Mouse (Mus musculus) adrenal gland, postnatal 10 days (tissue): Measurements from ENCODE around the gene Slc26a8. TPM values are rescaled to one million over a fixed set of nuclear protein-coding genes. Genes with fewer than 3 reads are reported as not detected.

Source experiments
- DNase-seq: peaks from one replicate; pipeline ENCODE4 v3.0.0; 2021; ENCODE audit warnings: mixed read lengths
- total RNA-seq, 2 experiments: library from RNA; stranded (reverse); gene quantifications; 2 replicates each; pipeline ENCODE4 v1.2.3; 2021

The Slc26a8 gene
- total RNA-seq, 2 experiments from 2014 or later: 1.4 to 4.7 TPM

DNA sequence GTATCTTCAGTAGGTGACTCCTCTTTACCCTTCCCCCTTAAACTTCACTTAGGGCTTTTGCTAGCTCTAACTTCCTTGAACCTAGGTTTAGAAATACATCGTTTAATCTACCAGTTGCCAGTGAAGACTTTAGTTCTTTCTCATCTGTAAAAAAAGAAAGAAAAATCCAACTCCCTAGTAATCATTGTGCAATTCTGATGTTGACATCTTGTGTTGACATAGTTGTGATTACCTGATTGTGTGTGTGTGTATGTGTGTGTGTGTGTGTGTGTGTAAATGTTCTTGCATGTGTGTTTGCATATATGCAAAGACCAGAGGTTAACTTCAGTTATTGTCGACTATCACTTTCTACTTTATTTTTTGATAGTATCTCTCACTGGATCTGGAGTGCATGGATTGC is 8.6 kb upstream of the Slc26a8 start:
- DNase-seq: no peak

DNA sequence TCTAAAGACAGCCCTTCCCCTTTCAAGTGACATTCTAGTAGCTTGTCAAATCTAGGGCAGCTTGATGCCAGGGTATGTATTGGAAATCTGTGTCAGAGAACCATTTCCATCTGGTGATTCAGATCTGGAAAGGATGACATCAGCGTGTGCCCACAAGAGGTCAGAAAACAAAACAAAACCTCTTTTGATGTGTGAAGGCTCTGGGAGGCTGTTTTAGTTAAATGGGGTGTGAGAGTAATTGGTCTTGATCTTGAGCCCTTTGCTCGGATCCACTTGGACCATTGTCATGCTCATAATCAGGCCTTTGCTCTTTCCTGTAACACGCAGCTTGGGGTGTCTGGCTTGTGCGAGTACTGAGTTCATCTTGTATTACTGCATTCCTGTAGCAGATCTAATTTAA is 8.2 kb upstream of the Slc26a8 start:
- peak; percentile 19 for DNase-seq

DNA sequence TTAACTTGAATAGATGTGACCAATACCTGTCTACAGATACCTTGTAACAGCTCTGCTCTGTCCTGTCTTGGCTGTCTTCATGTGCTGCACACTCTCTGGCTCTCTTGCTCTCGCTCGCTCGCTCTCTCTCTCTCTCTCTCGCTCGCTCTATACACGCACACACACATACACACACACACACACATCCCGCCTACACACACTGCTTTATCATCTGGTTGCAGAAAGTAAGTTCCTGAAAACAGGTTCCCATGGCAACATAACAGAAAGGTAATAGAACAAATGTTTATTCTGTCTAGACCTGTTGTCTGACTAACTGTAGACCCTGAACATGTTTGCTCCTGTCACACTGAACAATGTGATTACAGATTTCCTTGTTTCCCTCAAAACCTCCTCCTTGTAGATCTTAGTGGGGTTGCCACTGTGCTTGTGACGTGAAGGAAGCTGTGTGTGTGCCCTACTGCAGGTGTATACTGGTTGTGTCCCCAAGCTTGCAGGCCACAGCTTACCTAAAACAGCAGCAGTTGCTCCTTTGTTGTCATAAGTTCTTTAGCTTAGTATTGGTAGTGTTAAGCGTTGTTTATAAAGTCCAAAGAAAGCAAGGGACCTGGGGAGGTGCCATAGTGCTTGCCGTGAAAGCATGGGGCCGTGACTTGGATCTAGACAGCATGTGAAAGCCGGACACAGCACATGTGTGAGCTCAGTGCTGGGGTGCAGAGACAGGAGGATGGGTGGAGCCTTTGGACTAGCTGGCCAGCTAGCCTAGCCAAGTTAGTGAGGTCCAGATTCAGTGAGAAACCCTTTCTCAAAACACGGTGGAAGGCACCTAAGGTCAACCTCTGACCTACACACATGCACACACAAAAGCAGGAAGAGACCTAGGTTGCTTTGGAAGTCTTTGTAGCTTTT is 7.5 kb upstream of the Slc26a8 start:
- peak; percentile 26 for DNase-seq

DNA sequence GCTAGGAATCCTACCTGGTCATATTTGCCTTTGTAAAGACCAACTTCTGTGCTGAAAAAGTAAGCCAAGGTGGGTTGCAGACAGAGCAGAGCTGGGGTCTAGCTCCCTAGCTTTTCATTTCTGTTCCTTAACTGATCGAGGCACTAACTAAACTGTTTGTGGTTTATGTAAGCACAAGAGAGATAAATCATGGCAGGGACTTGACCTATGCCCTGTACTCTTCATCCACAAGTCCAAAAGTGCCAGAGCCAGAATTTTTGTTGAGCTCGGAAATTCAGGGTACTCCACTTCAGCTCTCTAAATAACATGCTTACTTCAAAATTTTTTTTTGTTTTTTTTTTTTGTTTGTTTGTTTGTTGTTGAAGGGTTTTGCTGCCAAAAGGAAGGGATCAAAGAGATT is 6.6 kb upstream of the Slc26a8 start:
- no peak for DNase-seq

DNA sequence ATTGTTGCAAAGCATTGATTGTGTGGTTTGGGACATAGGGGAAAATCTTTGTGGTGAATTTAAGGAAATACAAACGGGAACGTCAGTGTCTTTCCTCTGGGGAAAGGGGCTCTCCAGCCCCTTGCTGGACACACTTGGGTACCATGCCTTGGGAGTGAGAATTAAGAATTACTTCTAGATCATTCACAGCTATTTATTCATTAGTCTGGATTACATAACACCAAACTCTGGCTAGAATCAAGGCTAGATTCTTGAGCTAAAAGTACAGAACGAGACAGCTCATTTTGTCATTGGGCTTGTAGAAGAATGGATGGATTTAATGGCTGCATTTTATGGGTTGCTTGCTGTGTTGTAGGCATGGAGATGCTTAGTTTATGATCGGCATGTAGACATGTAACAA is 4.8 kb upstream of the Slc26a8 start:
- DNase-seq: no peak

DNA sequence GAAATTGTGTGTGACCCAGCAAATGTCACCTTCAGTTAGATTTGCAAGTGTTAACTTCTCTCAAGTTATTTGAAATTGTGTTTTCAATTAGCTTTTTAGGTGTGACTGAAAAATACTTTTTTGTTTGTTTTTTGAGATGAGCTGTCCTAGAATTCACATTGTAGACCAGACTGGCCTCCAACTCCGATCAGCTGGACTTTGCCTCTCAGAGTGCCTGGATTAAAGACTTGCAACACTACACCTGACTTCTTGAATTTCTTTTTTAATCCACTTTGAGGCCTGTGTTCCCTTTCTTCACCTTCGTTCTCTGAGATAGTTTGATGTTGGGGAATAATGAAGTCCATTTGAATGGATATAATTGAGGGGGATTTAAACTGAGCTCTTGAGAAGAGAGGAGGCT is 4.0 kb upstream of the Slc26a8 start:
- DNase-seq: no peak

DNA sequence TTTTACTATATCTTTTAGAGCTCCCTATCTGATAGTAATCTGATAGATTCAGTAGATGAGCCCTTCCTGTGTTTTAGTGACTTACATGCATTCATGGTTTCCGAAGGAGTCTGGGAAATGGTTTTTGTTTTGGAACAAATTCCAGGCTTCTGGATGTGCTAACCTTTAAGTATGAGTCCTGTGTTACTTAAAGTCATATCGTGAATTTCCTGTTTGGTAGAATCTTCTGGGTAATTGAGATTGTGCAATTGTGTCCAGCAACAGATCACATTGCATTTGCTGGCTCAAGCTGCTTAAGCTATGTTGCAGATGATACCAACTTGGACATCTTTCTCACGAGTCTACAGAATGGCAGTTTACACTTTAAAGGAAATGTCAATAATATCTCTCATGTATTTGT is 3.1 kb upstream of the Slc26a8 start:
- DNase-seq: no peak

DNA sequence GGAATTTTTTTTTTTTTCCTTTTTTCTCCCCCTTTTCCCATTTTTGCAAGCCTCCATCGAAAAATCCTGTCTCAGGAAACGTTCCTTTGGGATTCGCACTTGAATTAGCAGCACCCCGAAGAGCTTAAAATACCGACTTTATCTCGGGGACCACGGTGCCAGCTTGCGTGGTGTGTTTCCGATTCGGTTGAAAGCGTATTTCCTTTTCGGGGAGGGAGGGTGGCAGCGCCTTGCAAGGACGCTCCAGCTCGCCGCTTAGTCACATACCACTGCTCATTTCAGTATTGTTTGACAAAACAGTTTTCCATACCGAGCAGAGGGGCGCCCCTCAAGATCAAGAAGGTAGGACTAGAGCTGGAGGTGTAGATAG is 2.3 kb upstream of the Slc26a8 start:
- peak; percentile 75 for DNase-seq

DNA sequence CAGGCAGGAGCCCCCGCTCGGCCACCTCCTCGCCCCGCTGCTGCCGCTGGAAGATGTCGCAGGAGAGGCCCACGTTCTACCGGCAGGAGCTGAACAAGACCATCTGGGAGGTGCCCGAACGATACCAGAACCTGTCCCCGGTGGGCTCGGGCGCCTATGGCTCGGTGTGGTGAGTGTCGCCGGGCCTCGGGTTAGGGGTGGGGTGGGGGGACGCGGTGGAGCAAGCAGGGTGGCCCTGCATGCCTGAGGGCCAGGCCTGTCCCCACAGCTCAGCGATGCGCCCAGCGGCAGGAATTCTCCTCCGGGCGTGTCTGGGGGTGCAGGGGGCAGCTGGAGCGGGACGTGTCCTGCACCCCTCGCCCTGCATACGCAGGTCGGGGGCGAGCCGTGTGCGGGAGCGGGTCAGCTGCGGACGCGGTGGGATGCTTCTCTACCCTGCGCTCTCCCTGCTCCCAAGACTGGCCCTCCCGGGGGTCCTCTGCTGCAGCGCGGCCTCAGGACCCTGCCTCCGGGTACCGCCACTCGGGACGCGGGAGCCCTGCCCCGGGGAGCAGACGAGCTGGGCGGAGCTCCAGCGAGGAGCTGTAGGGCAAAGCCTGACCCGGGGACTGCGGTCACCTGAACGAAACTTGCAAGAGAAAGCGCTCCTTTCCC is 1.8 kb upstream of the Slc26a8 start:
- DNase-seq: peak; percentile 75

DNA sequence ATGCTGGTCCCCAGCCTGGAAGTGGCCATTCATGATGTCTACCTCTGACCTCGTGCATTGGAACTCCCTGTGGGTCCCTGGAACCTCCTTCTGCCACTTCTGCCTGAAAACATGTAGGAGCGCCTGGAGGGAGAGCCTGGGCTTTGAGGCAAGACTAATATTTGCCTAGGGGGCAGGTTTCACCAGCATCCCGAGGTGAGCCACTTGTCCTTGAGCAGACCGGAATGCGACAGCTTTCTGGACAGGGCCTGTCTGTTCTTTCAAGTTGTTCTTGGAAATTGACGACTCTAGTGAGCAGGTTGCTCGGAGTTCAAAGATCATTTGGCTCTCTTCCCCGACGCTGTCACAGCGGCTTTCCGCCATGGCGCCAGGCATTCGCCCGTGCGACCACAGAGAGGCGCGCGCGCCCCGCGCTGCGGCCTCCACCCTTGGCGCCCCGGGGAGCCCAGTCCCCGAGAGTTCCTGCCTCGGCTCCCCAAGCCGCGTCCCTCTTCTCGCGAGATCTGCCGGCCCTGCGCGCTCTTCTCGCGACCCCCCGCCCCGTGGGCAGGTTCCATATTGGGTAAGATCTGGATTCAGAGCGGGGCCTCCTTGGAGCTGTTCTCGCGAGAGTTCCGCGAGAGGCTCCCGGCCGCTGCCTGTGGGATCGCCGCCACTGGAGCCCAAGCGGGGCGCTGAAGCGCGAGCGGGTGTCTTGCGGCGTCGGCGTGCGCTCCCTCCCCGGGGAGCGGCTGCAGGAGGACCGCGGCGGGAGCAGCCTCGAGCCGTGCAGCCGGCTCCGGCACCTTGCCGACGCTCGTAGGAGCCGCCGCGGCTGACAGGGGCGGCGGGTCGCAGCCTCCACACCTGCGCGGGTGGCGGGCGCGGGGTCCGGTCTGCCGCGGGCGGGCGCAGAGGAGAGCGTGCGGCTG is 998 bp upstream of the Slc26a8 start, which contains the start of gene Mapk14:
Gene Mapk14 (plus strand): TSS at position 554 of the 911 bp plus-strand sequence.
- peak; percentile 100 for DNase-seq

DNA sequence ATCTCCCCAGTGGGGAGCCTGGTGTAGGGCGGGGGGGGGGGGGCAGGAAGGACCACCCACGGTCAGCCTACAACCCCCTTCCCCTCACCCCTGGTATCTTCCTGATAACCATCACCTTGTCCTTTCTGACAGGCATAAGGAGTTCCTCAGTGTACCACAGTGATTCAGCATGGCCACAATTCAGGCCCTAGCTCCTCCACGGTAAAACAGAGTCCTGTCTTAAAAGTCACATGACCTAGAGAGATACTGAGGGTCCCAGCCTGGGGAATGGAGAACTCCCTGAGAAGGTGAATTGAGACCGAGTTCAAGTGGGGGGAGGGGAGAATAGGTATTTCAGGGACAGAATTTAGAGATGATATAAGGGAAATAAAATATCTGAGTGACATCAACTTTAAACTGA is 2.7 kb downstream of the Slc26a8 start:
- no peak for DNase-seq

DNA sequence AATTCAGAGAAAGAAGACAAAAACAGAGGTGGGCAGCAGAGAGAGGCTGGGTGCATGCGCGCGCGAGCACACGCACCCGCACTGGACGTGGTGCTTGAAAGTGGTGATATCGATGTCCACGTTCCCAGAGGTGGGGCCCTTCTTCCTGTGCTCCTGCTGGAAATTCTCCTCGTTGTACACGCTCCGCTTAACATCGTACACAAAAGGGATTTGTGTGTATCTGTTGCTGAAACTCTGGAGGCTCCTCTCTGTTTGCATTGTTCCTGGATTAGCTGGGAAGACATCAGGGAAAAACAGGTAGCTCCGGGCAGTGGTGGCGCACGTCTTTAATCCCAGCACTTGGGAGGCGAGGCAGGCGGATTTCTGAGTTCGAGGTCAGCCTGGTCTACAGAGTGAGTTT is 5.4 kb downstream of the Slc26a8 start:
- DNase-seq: no peak

DNA sequence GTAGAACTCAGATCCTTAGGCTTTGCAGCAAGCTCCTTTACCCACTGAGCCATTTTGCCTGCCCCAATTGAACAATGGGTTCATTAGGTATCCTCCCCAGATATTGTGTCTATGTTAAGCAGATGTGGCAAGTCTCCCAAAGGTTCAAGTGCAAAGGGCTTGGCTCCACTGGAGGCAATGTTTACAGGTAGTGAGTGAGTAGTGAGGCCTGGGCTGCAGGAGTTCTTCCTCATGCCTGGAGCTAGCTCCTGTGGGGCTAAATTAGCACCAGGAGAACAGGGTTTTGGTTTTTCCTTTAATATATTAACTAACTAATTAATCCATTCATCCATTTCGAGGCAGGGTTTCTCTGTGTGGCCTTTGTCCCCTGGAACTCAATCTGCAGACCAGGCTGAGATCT is 6.4 kb downstream of the Slc26a8 start:
- no peak for DNase-seq

DNA sequence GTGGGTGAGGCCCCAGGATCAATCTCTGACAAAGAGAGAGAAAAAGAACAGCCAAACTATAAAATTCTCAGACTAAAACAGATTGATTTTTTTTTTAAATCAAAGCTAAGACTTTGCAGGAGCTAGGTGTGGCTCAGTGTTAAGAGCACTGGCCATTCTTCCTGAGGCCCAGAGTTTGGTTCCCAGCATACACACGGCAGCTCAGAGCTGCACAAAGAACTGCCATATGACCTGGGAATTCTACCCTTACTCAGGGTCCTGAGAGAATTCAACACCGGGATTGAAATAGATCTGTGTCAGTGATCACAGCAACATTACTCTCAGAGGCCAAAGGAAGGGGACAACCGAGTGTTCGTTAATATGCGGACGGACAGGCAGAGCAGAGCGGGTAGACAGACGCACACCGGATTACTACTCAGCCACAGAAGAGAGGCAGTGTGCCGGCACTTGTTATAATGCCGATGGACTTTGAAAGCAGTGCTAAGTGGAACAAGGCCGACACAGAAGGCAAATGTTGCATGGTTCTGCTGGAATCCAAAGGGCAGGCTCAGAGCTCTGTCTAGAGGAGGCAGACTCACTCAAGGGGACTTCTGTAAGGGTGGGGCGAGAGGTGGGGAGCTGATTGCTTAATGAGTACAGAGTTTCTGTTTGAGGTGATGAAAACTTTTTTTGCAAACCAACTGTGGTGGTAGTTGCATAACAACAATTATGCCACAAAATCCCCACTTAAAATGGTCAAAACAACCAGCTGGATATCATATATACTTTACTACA is 7.5 kb downstream of the Slc26a8 start:
- DNase-seq: no peak

DNA sequence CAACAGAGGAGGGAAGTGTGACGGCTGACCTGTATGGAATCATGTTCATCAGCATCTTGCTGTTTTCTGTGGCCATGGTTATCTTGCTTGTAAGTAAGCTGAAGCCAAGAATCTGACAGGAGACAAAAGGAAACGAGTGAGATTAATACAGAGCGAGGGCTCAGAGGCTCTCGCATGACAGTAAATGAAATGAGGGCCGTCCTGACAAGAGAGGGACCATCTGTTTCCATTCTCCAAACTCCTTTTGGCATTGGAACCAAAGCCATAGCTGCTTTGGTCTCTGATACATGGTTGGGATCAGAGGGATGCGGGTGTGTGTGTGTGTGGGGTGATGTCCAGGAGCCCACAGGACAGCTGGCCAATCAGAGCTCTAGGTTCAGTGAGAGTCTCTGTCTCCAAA is 30.5 kb downstream of the Slc26a8 start:
- no peak for DNase-seq

DNA sequence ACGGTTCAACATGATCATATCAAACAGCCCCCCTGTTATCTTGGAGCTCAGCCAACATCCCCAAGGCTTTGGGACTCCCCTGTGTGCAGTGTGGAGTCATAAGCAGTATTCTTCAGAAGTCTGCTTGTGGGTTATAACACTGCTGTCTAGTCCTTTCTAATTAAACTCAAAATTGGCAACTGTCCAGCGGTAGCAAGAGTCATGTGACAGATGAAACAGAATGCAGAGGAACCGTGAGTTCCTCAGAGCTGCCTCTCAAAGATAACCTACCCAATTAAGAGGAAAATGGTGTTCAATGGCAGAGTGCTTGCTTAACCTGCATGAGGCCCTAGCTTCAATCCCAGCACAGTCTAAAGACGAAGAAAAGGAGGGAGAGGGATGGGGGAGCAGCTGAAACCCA is 32.1 kb downstream of the Slc26a8 start:
- no peak for DNase-seq

DNA sequence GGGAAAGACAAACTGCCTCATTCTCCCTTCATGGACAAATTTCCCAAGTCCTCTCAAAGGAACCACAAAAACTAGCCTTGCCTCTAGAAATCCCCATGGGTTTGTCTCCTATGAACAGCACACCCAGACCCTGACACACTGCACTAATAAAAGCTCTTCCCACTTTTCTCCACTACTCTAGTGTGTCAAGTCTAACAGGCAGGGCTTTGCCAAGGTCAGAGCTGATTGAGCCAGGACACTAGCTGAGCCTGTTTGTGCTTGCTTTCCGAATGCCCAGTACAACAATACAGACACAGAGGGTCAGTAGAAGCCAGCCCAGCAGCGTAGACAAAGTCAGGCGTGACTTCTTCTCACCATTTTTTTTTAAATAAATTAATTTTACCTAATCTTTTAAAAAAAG is 39.8 kb downstream of the Slc26a8 start:
- peak; percentile 23 for DNase-seq

DNA sequence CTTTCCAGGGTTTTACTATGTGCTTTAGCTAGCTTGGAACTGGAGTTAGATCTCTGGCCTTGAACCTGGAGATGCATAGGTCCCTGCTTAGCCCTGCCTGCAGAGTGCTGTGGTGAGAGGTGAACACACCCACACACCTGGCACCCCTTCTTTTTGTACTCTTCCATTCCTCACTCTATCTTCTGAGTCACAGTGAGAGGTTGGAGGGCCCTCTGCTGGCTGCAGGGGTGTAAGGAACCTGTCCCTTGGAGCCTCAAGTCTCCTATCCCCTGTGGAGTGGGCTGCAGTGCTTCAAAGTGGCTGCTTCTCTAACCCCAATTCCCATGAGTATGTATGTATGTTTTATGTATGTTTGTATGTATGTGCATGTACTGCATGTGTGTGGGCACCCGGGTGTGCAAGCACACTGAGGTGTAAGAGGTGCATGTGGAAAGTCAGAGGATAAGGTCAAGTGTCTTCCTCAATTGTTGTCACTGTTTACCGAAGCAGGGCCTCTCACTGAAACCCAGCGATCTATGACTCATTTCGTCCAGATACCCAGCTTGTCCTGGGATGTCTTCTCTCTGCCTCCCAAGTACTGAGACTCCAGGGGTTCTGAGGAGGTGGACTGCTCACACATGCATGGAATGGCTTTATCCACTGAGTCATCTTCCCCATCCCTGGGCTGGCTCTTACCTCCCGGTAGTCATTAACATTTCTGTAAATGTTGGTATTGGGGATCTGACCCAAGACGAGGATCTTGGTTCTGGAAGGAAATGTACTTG is 41.2 kb downstream of the Slc26a8 start:
- DNase-seq: peak; percentile 62

DNA sequence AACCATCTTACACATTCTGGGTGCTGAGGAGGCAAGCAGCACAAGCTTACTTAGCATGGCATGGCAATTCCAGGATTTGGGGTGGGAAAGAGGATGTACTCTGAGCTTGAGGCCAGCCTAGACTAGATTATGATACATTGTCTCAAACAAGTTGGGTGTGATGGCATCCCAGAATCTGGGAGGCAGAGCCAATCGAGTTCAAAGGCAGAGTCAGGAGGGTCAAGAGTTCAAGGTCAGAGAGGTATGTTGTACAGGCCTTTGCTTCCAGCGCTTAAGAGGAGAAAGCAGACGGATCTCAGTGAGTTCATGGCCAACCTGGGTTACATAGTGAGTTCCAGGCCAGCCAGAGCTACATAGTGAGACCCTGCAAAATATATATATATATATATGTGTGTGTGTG is 43.8 kb downstream of the Slc26a8 start:
- DNase-seq: no peak

DNA sequence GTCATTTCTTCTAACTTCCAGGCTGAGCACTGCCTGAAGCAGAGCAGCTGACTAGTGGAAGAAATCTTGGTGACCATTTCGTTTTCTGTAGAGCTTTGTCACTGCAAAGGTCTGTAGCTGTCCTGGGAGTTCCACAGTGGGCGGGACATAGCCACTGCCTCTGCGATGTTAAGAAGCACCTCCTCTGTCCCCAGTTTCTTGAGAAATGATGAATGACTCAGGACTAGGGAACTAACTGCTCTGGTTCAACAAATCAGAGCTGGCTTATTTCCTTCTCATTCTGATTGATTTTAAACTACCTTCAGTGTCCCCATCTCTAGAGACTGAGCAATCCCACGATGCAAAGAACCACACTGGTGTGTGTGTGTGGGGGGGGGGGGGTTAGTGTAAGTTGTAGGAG is 45.9 kb downstream of the Slc26a8 start:
- DNase-seq: no peak

DNA sequence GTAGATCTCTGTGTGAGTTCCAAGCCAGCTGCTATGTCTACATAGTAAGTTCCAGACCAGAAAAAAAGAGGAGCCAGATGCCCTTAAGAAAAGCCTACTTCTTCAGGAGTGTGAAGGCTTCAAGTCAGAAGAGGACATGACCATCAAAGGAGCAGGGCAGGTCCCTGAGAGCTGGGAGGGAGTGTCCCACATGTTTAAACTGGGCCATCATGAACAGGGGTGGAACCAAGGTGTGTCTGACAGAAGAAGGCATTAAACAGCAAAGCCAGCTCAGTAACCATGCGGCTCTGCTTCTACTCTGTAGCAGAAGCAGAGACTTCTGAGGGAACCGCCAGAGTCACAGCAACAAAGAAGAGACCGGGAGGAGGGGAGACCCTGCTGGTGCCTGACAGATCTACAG is 46.3 kb downstream of the Slc26a8 start:
- no peak for DNase-seq
